Mouse (Mus musculus) testis, postnatal 14 days (tissue): ENCODE results near the gene Spint5.

ENCODE experiments used
- DNase-seq: peaks from one replicate; pipeline ENCODE4 v3.0.0; 2021; ENCODE audit warnings: low spot score

Gene Spint5

DNA sequence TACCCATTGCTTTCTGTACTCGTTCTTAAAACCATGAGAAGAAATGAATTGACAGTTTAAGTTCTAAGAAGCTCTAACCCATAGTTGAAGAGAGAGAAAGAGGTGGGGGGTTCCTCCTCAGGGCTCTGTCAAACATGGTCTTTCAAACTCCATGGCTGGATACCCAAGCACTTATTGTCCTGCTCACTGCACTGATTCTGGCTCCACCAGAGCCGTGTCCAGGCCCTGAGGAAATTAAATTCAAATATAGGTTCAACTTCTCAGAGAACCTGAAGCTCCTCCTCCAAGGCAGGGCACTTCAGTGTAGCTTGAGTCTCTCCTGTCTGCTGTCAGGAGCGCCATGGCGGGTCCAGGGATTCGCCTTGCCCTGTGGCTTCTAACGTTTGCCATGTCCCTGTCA, at the start of gene Spint5:
Spint5 (plus strand) TSS at position 301 of the 400 bp plus-strand sequence.
- DNase-seq = no peak

DNA sequence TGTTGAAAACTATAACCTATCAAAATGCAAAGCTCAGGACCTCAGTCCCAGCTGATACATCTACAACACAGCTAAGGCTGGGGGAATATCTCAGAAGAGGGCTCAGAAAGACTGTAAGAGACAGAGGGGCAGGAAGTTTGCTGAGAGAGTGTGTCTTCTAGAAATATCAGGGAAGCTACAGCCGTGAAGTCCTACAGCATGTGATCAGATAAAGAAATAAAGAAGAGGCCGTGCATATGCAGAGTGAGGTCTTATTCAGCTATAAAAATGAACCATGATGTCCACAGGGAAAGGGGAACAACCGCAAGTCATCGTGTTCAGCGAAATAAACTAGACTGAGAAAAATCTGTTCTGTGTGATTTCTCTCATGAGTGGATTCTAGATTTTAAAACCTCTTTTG, 44.8 kb upstream of the Spint5 start:
- no peak for DNase-seq

DNA sequence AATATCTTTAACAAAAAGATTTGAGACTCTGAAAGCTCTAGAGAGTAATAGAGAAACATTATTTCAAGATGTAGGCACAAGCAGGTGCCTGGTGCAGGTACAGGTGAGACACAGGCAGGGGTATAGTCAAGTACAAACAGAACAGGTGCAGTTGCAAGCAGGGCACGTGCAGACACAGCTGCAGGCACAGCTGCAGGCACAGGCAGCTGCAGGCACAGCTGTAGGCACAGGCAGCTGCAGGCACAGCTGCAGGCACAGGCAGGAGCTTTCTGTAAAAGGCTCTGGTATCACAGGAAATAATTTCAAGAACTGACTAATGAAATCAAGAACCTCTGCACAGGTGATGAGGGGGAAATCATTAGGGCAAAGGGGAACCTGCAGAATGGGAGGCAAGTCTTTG, 44.2 kb upstream of the Spint5 start:
- DNase-seq = no peak

- no peak for DNase-seq
Measured at GRCm38 (mm10) chr2:164673987-164674386, 41.1 kb upstream of the Spint5 start, which contains the start of gene Wfdc11. Wfdc11 (minus strand) TSS chr2:164674087.

DNA sequence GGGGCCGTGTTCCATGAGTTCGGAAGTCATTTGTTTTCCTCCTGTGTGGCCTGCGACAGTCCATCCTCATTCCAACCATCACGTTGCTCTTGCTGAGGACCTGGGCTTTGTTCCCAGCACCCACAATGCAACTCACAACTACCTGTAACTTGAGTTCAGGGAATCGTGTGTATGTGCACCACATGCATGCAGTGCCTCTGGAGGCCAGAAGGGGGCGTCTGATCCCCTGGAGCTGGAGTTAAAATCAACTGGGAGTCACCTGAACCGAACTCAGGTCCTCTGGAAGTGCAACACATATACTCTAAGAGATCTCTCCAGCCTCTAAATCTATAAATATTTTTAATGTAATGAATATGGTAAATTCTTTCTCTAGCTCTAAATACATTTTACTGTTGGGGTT, 39.0 kb upstream of the Spint5 start:
- peak; percentile 32 for DNase-seq

GRCm38 (mm10) chr2:164676916-164677685, 38.0 kb upstream of the Spint5 start:
- peak; percentile 80 for DNase-seq

DNA sequence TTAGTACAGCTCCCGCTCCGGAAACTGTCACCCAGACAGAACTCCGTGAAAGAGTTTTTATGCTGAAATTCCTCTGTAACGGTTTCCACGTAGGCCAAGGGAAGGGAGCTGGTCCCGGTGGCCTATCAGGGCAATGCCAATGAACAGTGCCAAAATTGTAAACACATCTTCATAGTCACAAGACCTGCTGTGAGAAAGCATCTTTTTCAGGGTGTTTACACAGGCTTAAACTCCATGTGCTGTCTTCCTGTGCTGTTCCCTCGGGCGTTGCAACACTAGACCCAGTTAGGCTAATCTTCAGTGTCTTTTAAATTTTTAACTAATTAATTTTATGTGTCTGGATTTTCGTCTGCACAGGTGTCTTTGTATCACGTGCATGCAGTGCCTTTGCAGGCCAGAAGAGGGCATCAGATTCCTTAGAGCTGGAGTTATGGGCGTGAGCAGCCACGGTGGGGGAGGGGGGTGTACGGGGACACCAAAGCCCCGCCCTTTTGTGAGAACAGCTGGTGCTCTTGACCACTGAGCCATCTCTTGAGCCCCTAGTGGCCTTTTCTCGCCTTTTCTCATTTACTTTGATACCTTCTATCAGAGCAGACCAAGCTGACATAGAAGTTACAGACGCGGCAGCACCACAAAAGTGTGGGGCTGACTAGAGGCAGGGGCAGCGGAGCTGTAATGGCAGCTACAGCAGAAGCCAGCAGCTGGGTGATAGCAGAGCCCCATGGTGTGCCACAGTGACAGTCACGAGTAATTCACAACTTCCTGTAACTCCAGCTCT, 36.1 kb upstream of the Spint5 start:
- DNase-seq = peak; percentile 77

GRCm38 (mm10) chr2:164679906-164680305, 35.2 kb upstream of the Spint5 start:
- no peak for DNase-seq

GRCm38 (mm10) chr2:164684807-164685206, 30.3 kb upstream of the Spint5 start, which contains the start of gene Wfdc13:
Wfdc13 (plus strand) TSS chr2:164685107.
- no peak for DNase-seq

GRCm38 (mm10) chr2:164698201-164698600, 16.9 kb upstream of the Spint5 start, which contains the start of gene Spint4:
Spint4 (plus strand) TSS chr2:164698501.
- DNase-seq = no peak

DNA sequence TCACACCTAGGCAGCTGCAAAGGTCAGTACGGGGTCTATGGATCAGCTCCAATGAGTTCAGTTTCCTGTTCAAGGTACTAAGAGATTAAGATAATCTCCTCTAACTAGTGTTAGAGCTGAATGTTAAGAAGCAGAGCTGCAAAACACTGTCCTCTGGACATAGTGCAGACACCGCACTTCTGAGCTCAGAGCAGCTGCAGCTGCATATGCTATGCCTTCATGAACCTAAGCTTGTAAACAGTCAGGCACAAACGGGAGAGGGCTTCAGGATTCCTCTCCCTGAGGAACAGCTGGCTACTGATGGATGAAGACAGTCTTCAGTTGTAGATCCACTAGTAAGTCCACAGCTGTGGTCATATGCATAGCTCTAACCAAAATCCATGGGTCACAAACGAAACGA, 14.1 kb upstream of the Spint5 start:
- DNase-seq = no peak

GRCm38 (mm10) chr2:164701761-164702160, 13.3 kb upstream of the Spint5 start:
- DNase-seq = no peak

DNA sequence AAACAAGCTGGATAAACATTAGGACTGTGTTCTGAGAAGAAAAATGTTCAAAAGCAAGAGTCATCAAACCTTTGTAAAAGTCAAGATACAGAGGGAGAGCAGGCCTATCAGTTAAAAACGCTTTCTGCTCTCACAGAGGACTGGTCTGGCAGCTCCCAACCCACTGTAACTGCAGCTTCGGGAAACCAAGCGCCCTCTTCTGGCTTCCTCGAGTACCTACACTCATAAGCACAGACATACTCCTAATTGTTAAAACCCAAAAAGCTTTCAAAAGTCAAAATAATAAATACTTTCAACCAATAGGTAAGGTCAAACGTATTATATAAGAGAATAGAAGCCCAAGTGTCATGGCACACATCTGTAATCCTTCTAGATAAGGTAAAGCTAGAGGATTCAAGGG, 10.9 kb upstream of the Spint5 start:
- DNase-seq = no peak

GRCm38 (mm10) chr2:164705328-164705727, 9.8 kb upstream of the Spint5 start:
- DNase-seq = no peak

- no peak for DNase-seq
Measured at GRCm38 (mm10) chr2:164705991-164706390, 9.1 kb upstream of the Spint5 start.

DNA sequence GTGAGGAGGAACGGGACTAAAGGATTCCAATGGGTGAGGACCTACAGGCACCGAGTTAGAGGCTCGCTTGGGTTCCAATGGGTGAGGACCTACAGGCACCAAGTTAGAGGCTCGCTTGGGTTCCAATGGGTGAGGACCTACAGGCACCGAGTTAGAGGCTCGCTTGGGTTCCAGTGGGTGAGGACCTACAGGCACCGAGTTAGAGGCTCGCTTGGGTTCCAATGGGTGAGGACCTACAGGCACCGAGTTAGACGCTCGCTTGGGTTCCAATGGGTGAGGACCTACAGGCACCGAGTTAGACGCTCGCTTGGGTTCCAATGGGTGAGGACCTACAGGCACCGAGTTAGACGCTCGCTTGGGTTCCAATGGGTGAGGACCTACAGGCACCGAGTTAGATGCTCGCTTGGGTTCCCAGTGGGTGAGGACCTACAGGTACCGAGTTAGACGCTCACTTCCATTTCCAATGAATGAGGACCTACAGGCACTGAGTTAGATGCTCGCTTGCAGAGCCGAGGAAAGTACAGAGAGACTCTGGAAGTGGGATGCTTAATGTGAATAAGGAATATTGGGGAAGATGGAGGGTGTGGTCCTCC, 1.2 kb downstream of the Spint5 start:
- peak; percentile 63 for DNase-seq

DNA sequence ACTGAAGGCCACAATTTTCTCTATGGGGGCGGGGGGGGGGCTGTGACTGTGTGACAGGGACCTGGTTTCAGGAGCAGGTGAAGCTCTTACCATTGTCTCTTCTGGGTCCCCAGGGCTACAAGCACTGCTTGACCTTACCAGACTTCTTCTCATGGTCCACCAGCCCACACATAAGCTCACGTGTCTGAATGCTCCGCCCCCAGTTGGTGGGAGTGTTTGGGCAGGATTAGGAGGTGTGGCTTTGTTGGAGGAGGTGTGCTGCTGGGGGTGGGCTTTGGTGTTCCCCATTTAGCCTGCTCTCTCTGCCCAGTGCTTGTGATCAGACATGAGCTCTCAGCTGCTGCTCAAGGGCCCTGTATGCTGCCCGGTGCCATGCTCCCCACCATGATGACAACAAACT, 8.2 kb downstream of the Spint5 start:
- no peak for DNase-seq

GRCm38 (mm10) chr2:164725895-164726619, 11.0 kb downstream of the Spint5 start:
- DNase-seq = peak; percentile 48

DNA sequence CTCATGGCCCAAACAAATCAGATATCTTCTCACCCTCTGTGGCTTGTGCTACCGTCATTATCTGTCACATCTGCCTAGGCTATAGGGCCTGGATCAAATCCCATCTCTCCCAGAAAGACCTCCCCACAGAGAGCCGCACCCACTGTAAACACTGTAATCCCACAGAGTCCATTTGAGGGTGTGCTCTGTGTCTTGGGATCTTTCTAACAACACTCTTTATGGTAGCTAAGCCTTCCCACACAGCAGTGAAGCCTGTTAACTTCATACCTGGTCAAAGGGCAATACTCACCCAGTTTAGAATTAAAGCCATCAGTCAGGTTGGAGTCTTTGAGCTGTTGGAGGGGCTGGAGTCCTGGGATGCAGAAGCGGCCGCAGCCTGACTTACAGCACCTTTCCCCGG, 16.6 kb downstream of the Spint5 start:
- DNase-seq = no peak

DNA sequence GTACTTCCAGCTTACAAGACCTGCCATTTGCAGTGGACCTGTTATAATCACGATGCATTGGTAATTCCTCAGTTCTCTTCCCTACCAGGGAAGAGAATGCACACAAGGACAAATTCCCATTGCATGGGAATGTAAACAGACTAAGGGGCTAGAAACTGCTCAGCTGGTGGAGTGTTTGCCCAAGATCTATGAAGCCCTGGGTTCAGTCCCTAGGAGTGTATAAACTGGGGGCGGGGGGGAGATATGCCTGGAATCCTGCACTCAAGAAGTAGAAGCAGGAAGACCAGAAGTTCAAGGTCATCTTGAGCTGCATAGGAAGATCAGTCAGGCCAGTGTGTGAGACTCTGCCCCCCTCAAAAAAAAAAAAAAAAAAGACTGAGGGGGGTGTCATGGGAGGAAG, 18.2 kb downstream of the Spint5 start:
- no peak for DNase-seq

DNA sequence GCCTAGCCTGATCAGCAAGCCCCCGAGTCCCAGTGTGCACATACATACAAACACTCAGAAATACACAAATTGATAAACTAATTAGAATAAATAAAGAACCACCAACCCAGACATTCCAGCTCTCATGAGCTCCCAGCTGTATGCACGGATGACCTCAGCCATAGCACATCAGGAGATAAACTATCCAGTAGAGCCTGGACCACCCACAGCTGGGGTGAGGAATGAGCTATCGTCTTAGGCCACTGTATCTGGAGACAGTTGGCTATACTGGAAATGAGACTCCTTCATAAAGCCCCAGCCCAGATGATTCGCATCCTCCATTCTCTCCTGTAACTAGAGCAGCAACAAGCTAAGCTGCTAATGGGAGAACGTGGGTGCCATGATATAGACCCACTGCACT, 19.7 kb downstream of the Spint5 start:
- no peak for DNase-seq

DNA sequence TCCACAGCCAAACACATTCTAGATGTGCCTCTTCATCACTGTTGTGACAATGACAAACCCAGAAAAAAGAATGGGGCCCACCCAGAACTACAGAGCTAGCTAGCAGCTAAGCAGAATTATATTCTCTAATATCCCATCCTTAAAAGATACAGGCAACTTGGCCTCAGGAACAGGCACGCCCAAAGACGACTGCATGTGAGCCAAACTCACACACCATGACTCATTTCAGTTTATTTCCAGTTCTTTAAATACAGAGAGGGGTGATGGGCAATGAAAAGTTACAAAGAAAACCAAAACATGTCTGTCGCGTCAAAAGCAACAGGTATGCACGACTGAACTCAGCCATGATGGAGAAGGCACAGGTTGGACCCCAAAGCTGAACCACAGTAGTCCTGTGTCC, 20.3 kb downstream of the Spint5 start:
- no peak for DNase-seq
